Mouse (Mus musculus) testis, adult 2 months (tissue): Measurements from ENCODE around the gene Eif2d.

Source experiments
- CTCF ChIP-seq: fragments of 200-500 bp; IDR thresholded peaks from 2 replicates; pipeline ENCODE4 v1.5.1; 2012; ENCODE audit warnings: low read depth, mild to moderate bottlenecking, inconsistent platforms, low read length, moderate library complexity; ENCODE audit not compliant: control insufficient read depth, insufficient read depth, insufficient replicate concordance
- POLR2A ChIP-seq: fragments of 200-500 bp; IDR thresholded peaks from 2 replicates; pipeline ENCODE4 v1.6.1; 2012; ENCODE audit warnings: low read depth, mild to moderate bottlenecking, inconsistent platforms, low read length, moderate library complexity; ENCODE audit not compliant: control insufficient read depth

DNA sequence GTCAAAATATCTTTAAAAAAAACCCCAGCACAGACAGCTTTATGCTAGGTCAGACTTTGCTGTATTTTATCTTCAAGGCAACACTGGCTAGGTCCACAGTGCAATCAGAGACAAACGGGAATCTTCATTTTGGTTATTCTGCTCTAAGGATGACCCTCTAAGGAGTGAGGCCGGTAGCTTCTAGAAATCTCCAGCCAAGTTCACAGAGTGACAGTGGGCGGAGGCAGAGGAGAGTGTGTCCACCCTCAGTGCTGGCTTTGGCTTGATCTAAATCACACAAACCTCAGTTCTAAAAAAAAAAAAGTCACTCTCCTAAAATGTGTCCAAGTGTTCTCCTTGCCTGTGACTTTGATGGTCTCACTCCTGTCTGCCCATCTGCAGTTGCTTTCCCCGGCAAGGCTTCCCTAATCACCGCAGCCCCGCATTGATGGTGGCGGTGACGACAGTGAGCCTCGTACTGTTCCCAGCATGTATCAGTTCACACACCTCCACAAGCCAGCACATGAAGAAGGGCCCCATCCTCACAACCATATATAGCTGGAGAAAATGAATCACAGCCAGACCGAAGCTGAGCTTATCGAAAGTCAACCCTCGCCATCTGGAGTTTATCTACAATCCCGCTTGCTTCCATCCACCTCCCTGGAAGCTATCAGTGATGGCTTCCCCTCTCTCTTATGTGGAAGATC is 33.0 kb downstream of the Eif2d start:
- TF ChIP-seq POLR2A (no peak), CTCF (no peak)
